Mouse (Mus musculus): ENCODE measurements around the gene Glb1. TPM values are rescaled to one million over a fixed set of nuclear protein-coding genes. Genes with fewer than 3 reads are reported as not detected.
"Not testable (repeated sequence)": the region's sequence is repeated elsewhere in the genome, so short reads cannot be mapped to it uniquely, and the experiment has no call there.

The Glb1 gene
- polyA plus RNA-seq, 1 experiment from 2014 or later, result 148 TPM

GRCm38 (mm10) chr9:114512831-114513230 lies 112.0 kb downstream of the Glb1 start:
- 94% methylated on average over 21 of the region's 21 CpGs for WGBS (ENCODE audit: missing documents)
- Histone ChIP-seq H3K4me3 (ENCODE audit: inconsistent target) (no peak overlapping the region), H3K79me2 (ENCODE audit: inconsistent target) (no peaks in the 10 kb centered on the region), H3K27ac (no peak overlapping the region), H3K36me3 (ENCODE audit: inconsistent target) (no peaks in the 10 kb centered on the region)

- 82% methylated on average over 9 of the region's 11 CpGs for WGBS (ENCODE audit: missing documents)
- no peak within 1 kb of the TSS for H3K27ac ChIP-seq
- no peak within 1 kb of the TSS for H3K4me3 ChIP-seq (ENCODE audit: inconsistent target)
- no peaks in the 10 kb centered on the region for H3K36me3 ChIP-seq (ENCODE audit: inconsistent target)
- H3K79me2 ChIP-seq (ENCODE audit: inconsistent target), result no peaks in the 10 kb centered on the region
Observed at GRCm38 (mm10) chr9:114515364-114515763, 114.5 kb downstream of the Glb1 start, which contains the start of gene C130032M10Rik. Gene C130032M10Rik (plus strand): TSS chr9:114515697.

- Histone ChIP-seq H3K79me2 (ENCODE audit: inconsistent target) (no peaks in the 10 kb centered on the region), H3K27ac (no peak overlapping the region), H3K4me3 (ENCODE audit: inconsistent target) (no peak overlapping the region), H3K36me3 (ENCODE audit: inconsistent target) (no peaks in the 10 kb centered on the region)
- 75% methylated on average over 13 of the region's 13 CpGs for WGBS (ENCODE audit: missing documents)
Observed at GRCm38 (mm10) chr9:114517924-114518497, 117.1 kb downstream of the Glb1 start.

- Histone ChIP-seq H3K36me3 (ENCODE audit: inconsistent target) (no peaks in the 10 kb centered on the region), H3K27ac (no peak overlapping the region), H3K4me3 (ENCODE audit: inconsistent target) (no peak overlapping the region), H3K79me2 (ENCODE audit: inconsistent target) (no peaks in the 10 kb centered on the region)
- WGBS (ENCODE audit: missing documents), result 81% methylated on average over 8 of the region's 9 CpGs
Observed at GRCm38 (mm10) chr9:114518812-114519477, 118.1 kb downstream of the Glb1 start.

- H3K79me2 ChIP-seq (ENCODE audit: inconsistent target); H3K27ac ChIP-seq; H3K4me3 ChIP-seq (ENCODE audit: inconsistent target); H3K36me3 ChIP-seq (ENCODE audit: inconsistent target): not testable (repeated sequence)
- 77% methylated on average over 3 of the region's 4 CpGs for WGBS (ENCODE audit: missing documents)
Observed at GRCm38 (mm10) chr9:114520529-114520928, 119.7 kb downstream of the Glb1 start.

GRCm38 (mm10) chr9:114522041-114522440 lies 121.2 kb downstream of the Glb1 start:
- no peaks in the 10 kb centered on the region for H3K79me2 ChIP-seq (ENCODE audit: inconsistent target)
- WGBS (ENCODE audit: missing documents), result 49% methylated on average over 5 of the region's 5 CpGs

GRCm38 (mm10) chr9:114522501-114522900 lies 121.6 kb downstream of the Glb1 start:
- 83% methylated on average over 9 of the region's 9 CpGs for WGBS (ENCODE audit: missing documents)
- Histone ChIP-seq H3K79me2 (ENCODE audit: inconsistent target) (no peaks in the 10 kb centered on the region), H3K4me3 (ENCODE audit: inconsistent target) (no peak overlapping the region), H3K36me3 (ENCODE audit: inconsistent target) (no peaks in the 10 kb centered on the region), H3K27ac (no peak overlapping the region)

More at GRCm38 (mm10) chr9:114522041-114522440, 121.2 kb downstream of the Glb1 start:
- Histone ChIP-seq H3K4me3 (ENCODE audit: inconsistent target) (no peak overlapping the region), H3K36me3 (ENCODE audit: inconsistent target) (no peaks in the 10 kb centered on the region), H3K27ac (no peak overlapping the region)

Other genes starting within 250 kb of the Glb1 start
- 0.57 TPM in 1 of 3 replicates, not detected in the others for gene Bcl2a1c, start 70.9 kb upstream of the Glb1 start, polyA plus RNA-seq (2018)
- gene Crtap, start 10.4 kb upstream of the Glb1 start, polyA plus RNA-seq (2018), result 58.8 to 145 TPM (median 96.5 TPM) in 3 replicates
- 6.0 to 12.5 TPM (median 9.7 TPM) in 3 replicates for gene Tmppe, start within 50 bp of the Glb1 start, polyA plus RNA-seq (2018)
- not detected in 3 replicates for gene Ccr4, start 103.8 kb downstream of the Glb1 start, polyA plus RNA-seq (2018)
- not detected in 3 replicates for gene C130032M10Rik, start 114.6 kb downstream of the Glb1 start, polyA plus RNA-seq (2018)
- not detected in 3 replicates for gene Trim71, start 163.3 kb downstream of the Glb1 start, polyA plus RNA-seq (2018)
- 13.8 to 17.7 TPM (median 14.6 TPM) in 3 replicates for gene Cnot10, start 239.1 kb downstream of the Glb1 start, polyA plus RNA-seq (2018)

All from macrophage (primary cell).